Mouse (Mus musculus) intestine, embryonic 14.5 days (tissue): ENCODE results near the gene Zcchc14. TPM values are rescaled to one million over a fixed set of nuclear protein-coding genes. Genes with fewer than 3 reads are reported as not detected.
A peak's percentile ranks its signal among the peaks of the same experiment; 100 is the strongest.

Experiments
- ATAC-seq: fragments of 200-750 bp; cut with Nextera tagmentation; replicated peaks from 2 replicates; pipeline ENCODE4 v1.8.0; 2017; ENCODE audit warnings: low read depth, moderate number of reproducible peaks, moderate TSS enrichment, moderate library complexity; ENCODE audit not compliant: low FRiP score, low TSS enrichment
- DNase-seq: peaks from one replicate; pipeline ENCODE4 v3.0.0-alpha.2; 2018; ENCODE audit warnings: low spot score
- H3K27ac ChIP-seq: fragments of 300-500 bp; sonication (generic); 2 replicates; pipeline ENCODE4 v1.5.1; 2014; ENCODE audit warnings: low read depth, mild to moderate bottlenecking, control low read depth
- H3K27me3 ChIP-seq: fragments of 300-500 bp; sonication (generic); replicated peaks from 2 replicates; pipeline ENCODE4 v1.6.1; 2014; ENCODE audit warnings: low read length, control low read depth; ENCODE audit not compliant: control insufficient read depth, insufficient read depth
- H3K36me3 ChIP-seq: fragments of 300-500 bp; sonication (generic); 2 replicates; pipeline ENCODE4 v1.6.1; 2014; ENCODE audit warnings: low read length, control low read depth; ENCODE audit not compliant: control insufficient read depth, insufficient read depth
- H3K4me1 ChIP-seq: fragments of 300-500 bp; sonication (generic); replicated peaks from 2 replicates; pipeline ENCODE4 v1.6.1; 2014; ENCODE audit warnings: low read length, control low read depth, mixed read lengths; ENCODE audit not compliant: control insufficient read depth, insufficient read depth
- H3K4me2 ChIP-seq: fragments of 300-500 bp; sonication (generic); 2 replicates; pipeline ENCODE4 v1.6.1; 2014; ENCODE audit warnings: low read length
- H3K4me3 ChIP-seq: fragments of 300-500 bp; sonication (generic); 2 replicates; pipeline ENCODE4 v1.5.1; 2014; ENCODE audit warnings: low read depth, low read length, control low read depth, mixed read lengths
- H3K9ac ChIP-seq: fragments of 300-500 bp; sonication (generic); 2 replicates; pipeline ENCODE4 v1.6.1; 2014; ENCODE audit warnings: mild to moderate bottlenecking, low read length
- H3K9me3 ChIP-seq: fragments of 300-500 bp; sonication (generic); 2 replicates; pipeline ENCODE4 v1.6.1; 2016; ENCODE audit warnings: low read length, control low read depth; ENCODE audit not compliant: control insufficient read depth
- WGBS: fragments of 180-500 bp; shearing (Covaris S2); extraction: QIAGEN DNeasy Blood & Tissue Kit; methylation state at CpG from one replicate; pipeline ENCODE4 v1.1.7; 2014; 5-methylcytosine and 5-hydroxymethylcytosine counted together
- polyA plus RNA-seq: library from polyadenylated mRNA; unstranded; fragments of >200 nt; fragmentation: Nextera tagmentation; extraction: Ambion mirVana; gene quantifications from 2 replicates; pipeline ENCODE4 v1.2.1, GENCODE M21; 2014

Zcchc14 gene
- 21.9 and 25.1 TPM in 2 replicates for polyA plus RNA-seq

- ATAC-seq (peak; percentile 98), DNase-seq (peak; percentile 92)
- Histone ChIP-seq H3K36me3 (no peaks in the 10 kb centered on the region; the same call in 1 of the 2 replicates), H3K9ac (peak within 1 kb of the TSS; percentile 88), H3K27ac (peak within 1 kb of the TSS; percentile 92), H3K9me3 (no peaks in the 10 kb centered on the region), H3K4me1 (peaks cover 26% of the 10 kb centered on the region), H3K4me2 (peak within 1 kb of the TSS; percentile 98), H3K4me3 (peak within 1 kb of the TSS; percentile 72), H3K27me3 (no peaks in the 10 kb centered on the region)
- under 1% methylated on average over 61 of the region's 67 CpGs for WGBS
Observed at GRCm38 (mm10) chr8:121652774-121653323, at the start of gene Zcchc14. TSS of gene Zcchc14 (minus strand) at chr8:121652901.

- Histone ChIP-seq H3K27ac (no peak overlapping the region), H3K9me3 (no peaks in the 10 kb centered on the region), H3K9ac (no peak overlapping the region), H3K36me3 (no peaks in the 10 kb centered on the region), H3K4me2 (no peak overlapping the region), H3K4me1 (peaks cover 13% of the 10 kb centered on the region), H3K4me3 (no peak overlapping the region), H3K27me3 (no peaks in the 10 kb centered on the region)
- ATAC-seq = no peak
- no peak for DNase-seq
- 86% methylated on average over 2 of the region's 2 CpGs for WGBS
Observed at GRCm38 (mm10) chr8:121699936-121700335, 47.2 kb upstream of the Zcchc14 start.

- H3K9ac ChIP-seq = no peak overlapping the region
Observed at GRCm38 (mm10) chr8:121698615-121699101, 46.0 kb upstream of the Zcchc14 start.

GRCm38 (mm10) chr8:121697735-121698614 lies 45.3 kb upstream of the Zcchc14 start:
- Histone ChIP-seq H3K36me3 (no peaks in the 10 kb centered on the region), H3K9me3 (no peaks in the 10 kb centered on the region), H3K4me2 (peak overlapping the region; percentile 47), H3K9ac (no peak overlapping the region), H3K4me1 (peaks cover 13% of the 10 kb centered on the region), H3K27ac (peak overlapping the region; percentile 44; the same call in 1 of the 2 replicates), H3K27me3 (no peaks in the 10 kb centered on the region), H3K4me3 (peak overlapping the region; percentile 13; the same call in 1 of the 2 replicates)
- DNase-seq (no peak), ATAC-seq (peak; percentile 57)
- 3% methylated on average over 16 of the region's 17 CpGs for WGBS

More at GRCm38 (mm10) chr8:121698615-121699101, 46.0 kb upstream of the Zcchc14 start:
- Histone ChIP-seq H3K4me1 (peaks cover 13% of the 10 kb centered on the region), H3K36me3 (no peaks in the 10 kb centered on the region), H3K9me3 (no peaks in the 10 kb centered on the region), H3K4me3 (peak overlapping the region; percentile 13; the same call in 1 of the 2 replicates), H3K27me3 (no peaks in the 10 kb centered on the region), H3K27ac (peak overlapping the region; percentile 44; the same call in 1 of the 2 replicates), H3K4me2 (peak overlapping the region; percentile 47)
- 0 out of 2 replicates have a peak, but pooled peaks have one; percentile 16 for ATAC-seq
- WGBS = 10% methylated on average over 9 of the region's 9 CpGs
- peak; percentile 64 for DNase-seq

GRCm38 (mm10) chr8:121695585-121696184 lies 43.0 kb upstream of the Zcchc14 start:
- Histone ChIP-seq H3K4me2 (no peak overlapping the region), H3K4me1 (peaks cover 13% of the 10 kb centered on the region), H3K9ac (no peak overlapping the region), H3K4me3 (no peak overlapping the region), H3K27me3 (no peaks in the 10 kb centered on the region), H3K36me3 (no peaks in the 10 kb centered on the region), H3K9me3 (no peaks in the 10 kb centered on the region), H3K27ac (no peak overlapping the region)
- WGBS = 80% methylated on average over 6 of the region's 6 CpGs
- DNase-seq (no peak), ATAC-seq (no peak)

- Histone ChIP-seq H3K4me3 (no peak overlapping the region), H3K4me1 (peaks cover 13% of the 10 kb centered on the region), H3K9me3 (no peaks in the 10 kb centered on the region), H3K27me3 (no peaks in the 10 kb centered on the region), H3K9ac (no peak overlapping the region), H3K4me2 (no peak overlapping the region), H3K27ac (no peak overlapping the region), H3K36me3 (no peaks in the 10 kb centered on the region)
- ATAC-seq (no peak), DNase-seq (peak; percentile 71)
- 51% methylated on average over 4 of the region's 4 CpGs for whole genome bisulfite sequencing
Observed at GRCm38 (mm10) chr8:121694453-121694852, 41.8 kb upstream of the Zcchc14 start.

- Histone ChIP-seq H3K9me3 (no peaks in the 10 kb centered on the region), H3K4me3 (no peak overlapping the region), H3K27ac (no peak overlapping the region), H3K36me3 (no peaks in the 10 kb centered on the region), H3K4me1 (no peaks in the 10 kb centered on the region), H3K27me3 (no peaks in the 10 kb centered on the region), H3K9ac (no peak overlapping the region), H3K4me2 (no peak overlapping the region)
- WGBS = 46% methylated on average over 5 of the region's 5 CpGs
- ATAC-seq (no peak), DNase-seq (no peak)
Observed at GRCm38 (mm10) chr8:121688496-121688895, 35.8 kb upstream of the Zcchc14 start.

- no peak overlapping the region for H3K4me2 ChIP-seq
- no peak overlapping the region for H3K27ac ChIP-seq
- no peaks in the 10 kb centered on the region for H3K9me3 ChIP-seq
- H3K27me3 ChIP-seq = no peaks in the 10 kb centered on the region
- no peaks in the 10 kb centered on the region for H3K36me3 ChIP-seq
- H3K4me3 ChIP-seq = no peak overlapping the region
- DNase-seq = no peak
- 59% methylated on average over 14 of the region's 14 CpGs for WGBS
- no peak for ATAC-seq
- no peak overlapping the region for H3K9ac ChIP-seq
- H3K4me1 ChIP-seq = no peaks in the 10 kb centered on the region
Observed at GRCm38 (mm10) chr8:121687455-121688161, 34.9 kb upstream of the Zcchc14 start.
